Mouse (Mus musculus): ENCODE measurements around the gene Mrrf. TPM values are rescaled to one million over a fixed set of nuclear protein-coding genes. Genes with fewer than 3 reads are reported as not detected.

Gene Mrrf
- polyA plus RNA-seq, 1 experiment = 2.5 TPM

- Histone ChIP-seq H3K36me3 (replicated peaks; ENCODE audit: low read length) (peaks cover 82% of the 10 kb centered on the region), H3K4me1 (peaks cover 98% of the 10 kb centered on the region), H3K9me3 (no peaks in the 10 kb centered on the region), H3K27me3 (replicated peaks) (no peaks in the 10 kb centered on the region), H3K4me3 (replicated peaks) (no peak overlapping the region)
- no peak for TF ChIP-seq GATA1 (IDR thresholded peaks at IDR 0.05; ENCODE audit: borderline replicate concordance, low read length)
- TF ChIP-seq FLI1 (IDR thresholded peaks at IDR 0.05; ENCODE audit: low read length) = no peak
Measured at GRCm38 (mm10) chr2:36222168-36222848, 86.1 kb downstream of the Mrrf start.

DNA sequence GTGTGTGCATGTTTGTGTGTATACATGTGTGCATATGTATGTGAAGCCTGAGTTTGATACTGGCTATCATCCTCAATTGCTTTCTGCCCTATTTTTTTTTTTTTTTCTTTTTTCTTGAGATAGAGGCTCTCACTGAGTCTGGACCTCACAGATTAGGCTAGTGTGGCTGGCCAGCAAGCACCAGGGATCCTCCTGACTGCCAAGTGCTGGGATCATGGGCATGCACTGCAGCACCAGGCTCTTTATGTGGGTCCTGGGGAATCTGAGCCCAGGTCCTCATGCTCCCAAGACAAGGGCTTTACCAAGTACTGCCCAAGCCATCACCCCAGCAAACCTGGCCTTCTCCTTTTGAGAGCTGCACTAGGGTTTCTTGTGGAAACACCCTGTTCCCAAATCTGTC, 87.2 kb downstream of the Mrrf start:
- TF ChIP-seq FLI1 (IDR thresholded peaks at IDR 0.05; ENCODE audit: low read length) = no peak
- no peak for TF ChIP-seq GATA1 (IDR thresholded peaks at IDR 0.05; ENCODE audit: borderline replicate concordance, low read length)
- Histone ChIP-seq H3K4me3 (replicated peaks) (no peak overlapping the region), H3K36me3 (replicated peaks; ENCODE audit: low read length) (peaks cover 85% of the 10 kb centered on the region), H3K4me1 (peaks cover 98% of the 10 kb centered on the region), H3K27me3 (replicated peaks) (no peaks in the 10 kb centered on the region), H3K9me3 (no peaks in the 10 kb centered on the region)

- H3K4me3 ChIP-seq (replicated peaks) = no peak overlapping the region
Measured at GRCm38 (mm10) chr2:36224153-36224552, 88.0 kb downstream of the Mrrf start.

GRCm38 (mm10) chr2:36224599-36224998, 88.4 kb downstream of the Mrrf start:
- Histone ChIP-seq H3K36me3 (replicated peaks; ENCODE audit: low read length) (peaks cover 76% of the 10 kb centered on the region), H3K4me1 (peaks cover 97% of the 10 kb centered on the region), H3K4me3 (replicated peaks) (no peak overlapping the region), H3K27me3 (replicated peaks) (no peaks in the 10 kb centered on the region), H3K9me3 (no peaks in the 10 kb centered on the region)
- TF ChIP-seq FLI1 (IDR thresholded peaks at IDR 0.05; ENCODE audit: low read length) (no peak), GATA1 (IDR thresholded peaks at IDR 0.05; ENCODE audit: borderline replicate concordance, low read length) (no peak)

More at GRCm38 (mm10) chr2:36224153-36224552, 88.0 kb downstream of the Mrrf start:
- Histone ChIP-seq H3K27me3 (replicated peaks) (no peaks in the 10 kb centered on the region), H3K4me1 (peaks cover 98% of the 10 kb centered on the region), H3K36me3 (replicated peaks; ENCODE audit: low read length) (peaks cover 80% of the 10 kb centered on the region), H3K9me3 (no peaks in the 10 kb centered on the region)
- TF ChIP-seq GATA1 (IDR thresholded peaks at IDR 0.05; ENCODE audit: borderline replicate concordance, low read length) (no peak), FLI1 (IDR thresholded peaks at IDR 0.05; ENCODE audit: low read length) (no peak)

- peaks cover 60% of the 10 kb centered on the region for H3K36me3 ChIP-seq (replicated peaks; ENCODE audit: low read length)
- no peaks in the 10 kb centered on the region for H3K27me3 ChIP-seq (replicated peaks)
- TF ChIP-seq FLI1 (IDR thresholded peaks at IDR 0.05; ENCODE audit: low read length) (peak; percentile 43; the same call in 1 of the 2 replicates), GATA1 (IDR thresholded peaks at IDR 0.05; ENCODE audit: borderline replicate concordance, low read length) (no peak)
- no peaks in the 10 kb centered on the region for H3K9me3 ChIP-seq
- peak within 1 kb of the TSS; percentile 96 for H3K4me3 ChIP-seq (replicated peaks)
- peaks cover 84% of the 10 kb centered on the region for H3K4me1 ChIP-seq
Measured at GRCm38 (mm10) chr2:36230366-36230765, 94.2 kb downstream of the Mrrf start, which contains the start of gene Ptgs1. Gene Ptgs1 (plus strand): TSS chr2:36230426.

GRCm38 (mm10) chr2:36230967-36231366, 94.8 kb downstream of the Mrrf start:
- Histone ChIP-seq H3K4me1 (peaks cover 84% of the 10 kb centered on the region), H3K36me3 (replicated peaks; ENCODE audit: low read length) (peaks cover 63% of the 10 kb centered on the region), H3K4me3 (replicated peaks) (peak overlapping the region; percentile 96), H3K27me3 (replicated peaks) (no peaks in the 10 kb centered on the region), H3K9me3 (no peaks in the 10 kb centered on the region)
- no peak for TF ChIP-seq GATA1 (IDR thresholded peaks at IDR 0.05; ENCODE audit: borderline replicate concordance, low read length)
- no peak for TF ChIP-seq FLI1 (IDR thresholded peaks at IDR 0.05; ENCODE audit: low read length)

DNA sequence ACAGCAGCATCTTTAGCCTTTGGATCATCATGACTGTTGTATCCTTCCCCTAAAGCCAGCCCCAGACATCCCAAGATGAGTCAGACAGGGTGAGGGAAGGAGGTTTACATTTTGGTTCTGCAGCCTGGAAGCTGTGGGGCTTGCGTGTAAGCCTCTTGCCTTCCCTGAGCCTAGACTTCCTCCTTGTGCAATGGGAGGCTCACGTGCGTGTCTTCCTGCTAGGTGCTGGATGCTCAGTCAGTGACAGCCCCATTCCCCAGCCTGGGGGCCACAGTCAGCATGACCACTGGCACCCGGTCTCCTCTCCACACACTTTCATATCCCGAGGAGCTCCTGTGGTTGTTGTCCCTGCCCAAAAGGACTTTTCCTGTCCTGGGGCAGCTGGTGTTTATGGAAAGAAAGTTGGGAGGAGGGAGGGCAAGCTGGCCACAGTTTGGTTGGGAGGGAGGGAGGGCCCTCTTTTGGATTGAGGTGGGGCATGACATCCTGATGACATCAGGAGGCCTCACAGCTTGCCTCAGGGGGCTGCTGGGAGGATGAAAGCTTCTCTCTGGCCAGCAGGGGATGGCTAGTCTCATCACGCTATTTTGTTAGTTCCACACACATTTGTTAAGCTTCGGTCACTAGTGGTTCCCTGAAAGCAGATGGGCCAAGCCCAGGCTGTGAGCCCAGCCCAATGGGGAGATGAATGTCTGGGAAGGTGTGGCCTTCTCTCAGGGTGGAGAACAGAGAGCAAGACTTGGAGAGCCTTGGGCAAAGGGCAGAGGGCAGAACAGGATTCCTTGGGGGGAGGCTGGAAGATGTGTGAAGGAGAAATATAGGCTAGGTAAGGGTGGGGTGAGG, 98.6 kb downstream of the Mrrf start:
- H3K36me3 ChIP-seq (replicated peaks; ENCODE audit: low read length) = peaks cover 82% of the 10 kb centered on the region
- no peaks in the 10 kb centered on the region for H3K27me3 ChIP-seq (replicated peaks)
- H3K9me3 ChIP-seq = no peaks in the 10 kb centered on the region
- H3K4me1 ChIP-seq = peaks cover 87% of the 10 kb centered on the region
- H3K4me3 ChIP-seq (replicated peaks) = peak overlapping the region; percentile 91
- no peak for TF ChIP-seq GATA1 (IDR thresholded peaks at IDR 0.05; ENCODE audit: borderline replicate concordance, low read length)
- TF ChIP-seq FLI1 (IDR thresholded peaks at IDR 0.05; ENCODE audit: low read length) = no peak

- Histone ChIP-seq H3K9me3 (no peaks in the 10 kb centered on the region), H3K36me3 (replicated peaks; ENCODE audit: low read length) (peaks cover 93% of the 10 kb centered on the region), H3K4me1 (peaks cover 93% of the 10 kb centered on the region), H3K27me3 (replicated peaks) (no peaks in the 10 kb centered on the region), H3K4me3 (replicated peaks) (peak overlapping the region; percentile 91)
- TF ChIP-seq FLI1 (IDR thresholded peaks at IDR 0.05; ENCODE audit: low read length) (no peak), GATA1 (IDR thresholded peaks at IDR 0.05; ENCODE audit: borderline replicate concordance, low read length) (no peak)
Measured at GRCm38 (mm10) chr2:36235917-36236316, 99.7 kb downstream of the Mrrf start.

DNA sequence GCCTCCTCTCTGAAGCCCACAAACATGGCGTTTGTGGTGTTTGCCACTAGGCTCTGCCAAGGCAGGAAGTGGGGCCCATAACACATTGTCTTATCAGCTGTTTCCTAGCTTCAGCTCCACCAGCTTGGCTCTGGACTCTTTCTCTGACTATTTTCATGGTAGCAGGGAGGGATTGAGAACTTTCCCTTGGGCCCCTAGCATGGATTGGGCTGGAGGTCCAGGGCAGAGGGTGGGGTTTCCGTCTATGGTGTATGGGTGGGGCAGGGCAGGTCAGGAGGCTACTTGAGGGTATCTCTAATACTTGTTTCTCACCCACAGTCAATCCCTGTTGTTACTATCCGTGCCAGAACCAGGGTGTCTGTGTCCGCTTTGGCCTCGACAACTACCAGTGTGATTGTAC, 100.7 kb downstream of the Mrrf start:
- H3K9me3 ChIP-seq = no peaks in the 10 kb centered on the region
- peak overlapping the region; percentile 91 for H3K4me3 ChIP-seq (replicated peaks)
- H3K36me3 ChIP-seq (replicated peaks; ENCODE audit: low read length) = peaks cover 94% of the 10 kb centered on the region
- no peak for TF ChIP-seq GATA1 (IDR thresholded peaks at IDR 0.05; ENCODE audit: borderline replicate concordance, low read length)
- no peak for TF ChIP-seq FLI1 (IDR thresholded peaks at IDR 0.05; ENCODE audit: low read length)
- peaks cover 94% of the 10 kb centered on the region for H3K4me1 ChIP-seq
- H3K27me3 ChIP-seq (replicated peaks) = no peaks in the 10 kb centered on the region

DNA sequence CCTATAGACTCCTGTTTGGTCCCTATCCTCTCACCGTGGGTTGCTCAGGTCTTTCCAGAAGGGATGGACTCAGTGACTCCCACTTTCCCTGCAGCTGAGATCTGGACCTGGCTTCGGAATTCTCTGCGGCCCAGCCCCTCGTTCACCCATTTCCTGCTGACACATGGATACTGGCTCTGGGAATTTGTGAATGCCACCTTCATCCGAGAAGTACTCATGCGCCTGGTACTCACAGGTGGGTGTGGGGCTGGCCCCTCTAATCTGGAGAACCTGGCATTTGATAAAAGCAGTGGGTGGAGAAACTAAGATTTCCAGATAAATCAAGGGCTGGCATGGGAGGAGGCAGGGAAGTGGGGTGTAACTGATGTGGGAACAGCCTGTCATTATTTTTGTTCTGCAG, 101.4 kb downstream of the Mrrf start:
- H3K4me1 ChIP-seq = peaks cover 95% of the 10 kb centered on the region
- peak overlapping the region; percentile 78 for H3K4me3 ChIP-seq (replicated peaks)
- no peaks in the 10 kb centered on the region for H3K27me3 ChIP-seq (replicated peaks)
- H3K36me3 ChIP-seq (replicated peaks; ENCODE audit: low read length) = peaks cover 96% of the 10 kb centered on the region
- no peaks in the 10 kb centered on the region for H3K9me3 ChIP-seq
- TF ChIP-seq FLI1 (IDR thresholded peaks at IDR 0.05; ENCODE audit: low read length) (no peak), GATA1 (IDR thresholded peaks at IDR 0.05; ENCODE audit: borderline replicate concordance, low read length) (no peak)
